Mouse (Mus musculus): ENCODE data around the gene Cfap45.

- TF ChIP-seq POLR2A (IDR thresholded peaks at IDR 0.05; ENCODE audit: borderline replicate concordance, low read depth, low read length) (no peak), CTCF (IDR thresholded peaks at IDR 0.05; ENCODE audit: low read depth, low read length) (peak; percentile 55)
These were observed 42.3 kb downstream of the Cfap45 start for GRCm38 (mm10) chr1:172562641-172563464.
